Mouse (Mus musculus) ES-Bruce4 (cell line): ENCODE measurements around the gene Tlcd2. TPM values are rescaled to one million over a fixed set of nuclear protein-coding genes. Genes with fewer than 3 reads are reported as not detected.

Experiments used
- H3K27ac ChIP-seq: 2 replicates; pipeline ENCODE4 v1.5.1; 2012; ENCODE audit warnings: low read length, inconsistent platforms; ENCODE audit not compliant: insufficient read depth
- H3K27me3 ChIP-seq: 2 replicates; pipeline ENCODE4 v1.6.1; 2012; ENCODE audit warnings: mild to moderate bottlenecking, low read length, inconsistent platforms; ENCODE audit not compliant: control insufficient read depth, poor library complexity, insufficient read depth, severe bottlenecking
- H3K36me3 ChIP-seq: 2 replicates; pipeline ENCODE4 v1.6.1; 2012; ENCODE audit warnings: inconsistent platforms, mild to moderate bottlenecking, low read length, moderate library complexity; ENCODE audit not compliant: control insufficient read depth, poor library complexity, insufficient read depth, severe bottlenecking
- H3K4me1 ChIP-seq: one replicate; pipeline ENCODE4 v1.8.1; 2011; ENCODE audit warnings: low read length; ENCODE audit not compliant: control insufficient read depth, insufficient read depth
- H3K4me3 ChIP-seq: 2 replicates; pipeline ENCODE4 v1.5.1; 2011; ENCODE audit warnings: low read depth, mild to moderate bottlenecking, low read length
- H3K9ac ChIP-seq: 2 replicates; pipeline ENCODE4 v1.6.1; 2012; ENCODE audit warnings: low read depth, mild to moderate bottlenecking, inconsistent platforms; ENCODE audit not compliant: poor library complexity, severe bottlenecking
- H3K9me3 ChIP-seq: replicated peaks from 2 replicates; pipeline ENCODE4 v1.6.1; 2012; ENCODE audit warnings: mild to moderate bottlenecking, low read length, inconsistent platforms; ENCODE audit not compliant: control insufficient read depth, poor library complexity, insufficient read depth, severe bottlenecking
- CTCF ChIP-seq: IDR thresholded peaks from one replicate; pipeline ENCODE4 v1.8.1; 2011; ENCODE audit warnings: low read depth, low read length
- EP300 ChIP-seq: IDR thresholded peaks from 2 replicates; pipeline ENCODE4 v1.6.1; 2011; ENCODE audit warnings: low read depth, low read length; ENCODE audit not compliant: insufficient read depth
- POLR2A ChIP-seq: IDR thresholded peaks from one replicate; pipeline ENCODE4 v1.8.1; 2011; ENCODE audit warnings: low read length; ENCODE audit not compliant: insufficient read depth
- polyA plus RNA-seq: library from polyadenylated mRNA; stranded (reverse); fragments of >200 nt; gene quantifications from 2 replicates; pipeline ENCODE4 v1.2.4, GENCODE M21; 2011; ENCODE audit warnings: low read depth; ENCODE audit not compliant: missing spikeins, insufficient read depth, insufficient read length

Tlcd2 gene
- polyA plus RNA-seq, 1 experiment, result 6.8 TPM

DNA sequence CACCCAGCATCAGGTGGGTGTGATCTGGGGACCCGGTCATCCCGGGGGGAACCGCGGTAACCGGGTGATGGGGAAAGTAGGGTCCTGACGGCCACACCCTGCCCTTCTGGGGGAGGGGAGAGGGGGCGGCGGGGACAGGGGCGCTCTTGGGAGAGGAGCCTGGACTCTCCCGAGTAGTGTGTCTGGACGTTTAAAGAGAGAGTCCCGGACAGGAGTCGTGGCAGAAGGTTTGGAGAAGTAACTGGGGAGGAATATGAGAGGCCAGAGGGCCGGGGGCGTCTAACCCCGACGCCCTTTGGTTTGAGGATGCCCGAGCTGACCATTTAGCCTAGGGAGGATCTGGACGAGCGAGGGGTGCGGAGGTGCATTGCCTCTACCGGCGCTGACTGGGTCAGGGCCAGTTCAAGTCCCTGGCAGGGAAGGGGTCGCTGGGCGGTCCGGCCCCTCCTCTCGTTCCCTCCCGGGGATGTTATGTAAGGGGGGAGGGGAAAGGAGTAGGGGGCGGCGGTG lies 283 bp downstream of the Tlcd2 start:
- Histone ChIP-seq H3K4me3 (peak overlapping the region; percentile 63), H3K27ac (peak overlapping the region; percentile 61), H3K27me3 (no peaks in the 10 kb centered on the region), H3K36me3 (peaks cover 5% of the 10 kb centered on the region), H3K4me1 (no peaks in the 10 kb centered on the region), H3K9ac (peak overlapping the region; percentile 70), H3K9me3 (no peaks in the 10 kb centered on the region)
- TF ChIP-seq CTCF (no peak), EP300 (no peak), POLR2A (no peak)

DNA sequence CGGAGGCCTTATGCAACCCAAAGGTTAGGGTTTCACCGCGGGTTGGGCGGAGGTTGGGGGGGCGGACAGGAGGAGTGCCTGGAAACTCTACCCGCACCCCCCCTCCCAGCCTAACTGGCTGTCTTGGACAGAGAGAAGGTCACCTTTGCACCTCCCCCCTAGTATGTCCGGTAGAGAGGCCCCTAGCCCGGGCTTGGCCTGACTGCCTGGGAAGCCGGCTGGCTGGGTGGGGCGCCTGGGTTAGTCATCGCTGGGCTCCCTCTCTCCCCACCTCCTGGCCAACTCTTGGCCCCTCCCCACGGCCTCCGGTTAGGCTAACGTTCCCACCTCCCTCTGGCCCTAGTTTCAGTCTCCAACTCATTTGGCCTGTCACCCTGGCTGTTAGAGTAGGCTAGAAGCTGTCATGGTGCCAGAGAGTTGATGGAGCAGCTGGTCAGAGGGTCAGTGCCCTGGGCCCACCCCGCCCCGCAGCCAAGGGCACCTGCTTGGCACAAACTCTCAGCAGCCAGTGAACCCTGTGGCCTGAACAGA lies 803 bp downstream of the Tlcd2 start:
- TF ChIP-seq EP300 (peak; percentile 57; the same call in 1 of the 2 replicates), POLR2A (no peak)
- Histone ChIP-seq H3K27me3 (no peaks in the 10 kb centered on the region), H3K4me1 (no peaks in the 10 kb centered on the region), H3K9me3 (no peaks in the 10 kb centered on the region), H3K27ac (peak overlapping the region; percentile 92), H3K36me3 (peaks cover 5% of the 10 kb centered on the region), H3K4me3 (peak overlapping the region; percentile 63), H3K9ac (peak overlapping the region; percentile 70)

- Histone ChIP-seq H3K4me3 (peak overlapping the region; percentile 49), H3K9me3 (no peaks in the 10 kb centered on the region), H3K9ac (peak overlapping the region; percentile 70), H3K27ac (peak overlapping the region; percentile 92), H3K36me3 (peaks cover 5% of the 10 kb centered on the region), H3K27me3 (no peaks in the 10 kb centered on the region), H3K4me1 (no peaks in the 10 kb centered on the region)
- TF ChIP-seq EP300 (no peak), CTCF (no peak), POLR2A (no peak)
Measured at GRCm38 (mm10) chr11:75462865-75463336, 1.4 kb downstream of the Tlcd2 start.

DNA sequence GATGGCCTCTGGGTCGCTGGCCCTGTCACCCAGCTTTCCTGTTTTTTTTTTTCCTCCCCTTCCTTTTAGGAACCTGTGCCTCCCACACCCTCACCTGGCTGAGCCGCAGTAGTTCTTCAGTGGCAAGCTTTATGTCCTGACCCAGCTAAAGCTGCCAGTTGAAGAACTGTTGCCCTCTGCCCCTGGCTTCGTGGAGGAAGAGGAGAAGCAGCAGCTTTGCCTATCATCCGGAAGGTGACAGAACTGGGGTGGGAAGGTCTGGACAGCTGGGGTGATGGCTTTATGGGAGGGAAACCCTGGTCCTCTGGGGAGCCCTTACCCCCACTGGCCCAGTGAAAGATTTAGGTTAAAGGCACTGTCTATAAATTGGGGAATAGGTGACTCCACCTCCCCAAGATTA lies 2.1 kb downstream of the Tlcd2 start:
- H3K4me3 ChIP-seq, result no peak overlapping the region
- H3K9me3 ChIP-seq, result no peaks in the 10 kb centered on the region
- H3K36me3 ChIP-seq, result peaks cover 5% of the 10 kb centered on the region
- peak overlapping the region; percentile 70; the same call in 1 of the 2 replicates for H3K9ac ChIP-seq
- H3K4me1 ChIP-seq, result no peaks in the 10 kb centered on the region
- H3K27ac ChIP-seq, result 0 out of 2 replicates have a peak overlapping the region, but pooled peaks have one; percentile 20
- TF ChIP-seq EP300, result no peak
- no peak for TF ChIP-seq CTCF
- TF ChIP-seq POLR2A, result no peak
- H3K27me3 ChIP-seq, result no peaks in the 10 kb centered on the region

DNA sequence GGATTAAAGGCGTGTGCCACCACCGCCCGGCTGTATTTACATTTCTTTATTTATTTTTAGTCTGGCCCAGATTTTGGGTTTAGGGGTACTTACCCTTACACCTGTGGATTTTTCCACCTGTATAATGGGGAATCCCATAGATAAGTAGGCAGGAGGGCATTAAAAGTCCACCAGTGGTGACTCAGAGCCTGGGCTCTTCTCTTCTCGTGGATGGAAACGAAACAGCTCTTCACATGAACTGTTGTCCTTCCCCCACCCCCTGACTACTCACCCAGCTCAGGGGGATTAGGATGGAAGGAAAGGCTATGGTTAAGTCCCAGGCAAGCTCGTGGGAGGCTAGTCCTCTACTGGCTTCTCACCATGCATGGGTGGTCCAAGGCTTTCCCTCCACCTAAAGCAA lies 2.9 kb downstream of the Tlcd2 start:
- Histone ChIP-seq H3K9me3 (no peaks in the 10 kb centered on the region), H3K27me3 (no peaks in the 10 kb centered on the region), H3K36me3 (peaks cover 5% of the 10 kb centered on the region), H3K27ac (no peak overlapping the region), H3K9ac (no peak overlapping the region), H3K4me3 (no peak overlapping the region), H3K4me1 (no peaks in the 10 kb centered on the region)
- TF ChIP-seq EP300 (no peak), CTCF (no peak), POLR2A (no peak)

DNA sequence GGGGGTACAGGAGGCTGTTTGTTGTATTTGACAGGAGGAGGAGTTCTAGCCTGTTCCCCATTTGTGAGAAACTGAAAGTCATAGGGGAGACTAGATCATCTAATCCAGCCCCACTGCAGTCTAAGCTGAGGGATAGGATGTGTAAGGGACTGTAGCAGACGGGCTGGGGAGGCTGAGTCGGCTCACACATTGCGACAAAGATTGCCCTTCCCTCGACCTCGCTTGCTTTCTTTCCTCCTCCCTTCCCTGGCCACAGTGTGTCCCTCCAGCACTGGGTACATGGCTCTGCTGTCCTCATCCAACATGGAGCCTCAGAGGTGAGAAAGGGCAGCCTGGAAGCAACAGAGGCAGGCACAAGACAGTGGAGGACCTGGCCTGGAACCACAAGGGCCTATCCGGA lies 3.5 kb downstream of the Tlcd2 start:
- no peak overlapping the region for H3K9ac ChIP-seq
- no peaks in the 10 kb centered on the region for H3K9me3 ChIP-seq
- no peak overlapping the region for H3K4me3 ChIP-seq
- H3K27ac ChIP-seq, result no peak overlapping the region
- TF ChIP-seq POLR2A (no peak), EP300 (no peak), CTCF (no peak)
- no peaks in the 10 kb centered on the region for H3K4me1 ChIP-seq
- H3K36me3 ChIP-seq, result peaks cover 5% of the 10 kb centered on the region
- H3K27me3 ChIP-seq, result no peaks in the 10 kb centered on the region
